Mouse (Mus musculus) spleen, postnatal 0 days (tissue): Measurements from ENCODE around the gene Mboat2. TPM values are rescaled to one million over a fixed set of nuclear protein-coding genes. Genes with fewer than 3 reads are reported as not detected.

Source experiments
- polyA plus RNA-seq: library from polyadenylated mRNA; unstranded; fragments of >200 nt; fragmentation: Nextera tagmentation; extraction: Ambion mirVana; gene quantifications from 2 replicates; pipeline ENCODE4 v1.2.1, GENCODE M21; 2015

Gene Mboat2
- polyA plus RNA-seq = 10.9 and 13.2 TPM in 2 replicates

GRCm38 (mm10) chr12:24830766-24831152, at the start of gene Mboat2:
Gene Mboat2 (plus strand): TSS chr12:24830879.

DNA sequence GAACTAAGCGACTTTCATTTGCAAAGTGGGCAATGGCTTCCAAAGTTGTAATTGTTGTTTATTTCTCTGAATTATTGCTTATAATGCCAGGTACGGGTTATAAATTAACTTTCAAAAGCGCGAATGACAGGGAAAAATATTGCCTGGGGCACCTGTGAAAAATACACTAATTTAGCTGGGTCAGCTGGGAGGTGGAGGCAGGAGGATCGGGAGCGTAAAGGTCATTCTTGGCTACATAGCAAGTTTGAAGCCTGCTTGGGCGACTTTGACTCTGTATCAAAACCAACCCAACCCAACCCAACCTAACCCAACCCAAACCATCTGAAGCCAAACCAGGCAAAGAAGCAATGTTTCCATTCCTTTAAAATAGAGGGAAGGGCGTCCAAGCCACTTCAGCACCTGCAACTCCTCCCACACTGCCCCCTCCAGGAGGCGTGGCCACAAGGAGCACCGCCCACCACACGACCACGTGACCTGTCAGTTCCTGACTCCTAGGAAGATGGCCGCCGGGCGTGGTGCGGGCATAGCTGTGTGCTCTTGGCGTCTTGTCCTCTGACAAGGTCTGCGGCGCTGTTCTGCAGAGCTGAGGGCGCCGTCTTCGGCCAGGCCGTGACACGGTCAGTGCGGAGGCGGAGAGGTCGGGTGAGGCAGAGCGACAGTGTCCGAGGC, 143.9 kb downstream of the Mboat2 start, which contains the start of gene Kidins220:
Kidins220 (plus strand) TSS at position 480 of the 669 bp plus-strand sequence.

Other genes starting within 250 kb of the Mboat2 start
- gene Klf11, start 179.6 kb upstream of the Mboat2 start, polyA plus RNA-seq = 10.9 and 12.3 TPM in 2 replicates
- gene Cys1, start 149.1 kb upstream of the Mboat2 start, polyA plus RNA-seq = 0.38 and 0.49 TPM in 2 replicates
- 506 and 691 TPM in 2 replicates for gene Rrm2, start 122.6 kb upstream of the Mboat2 start, polyA plus RNA-seq
- gene Kidins220, start 144.0 kb downstream of the Mboat2 start, polyA plus RNA-seq = 7.8 and 8.6 TPM in 2 replicates